Mouse (Mus musculus): Measurements from ENCODE around the gene Cpsf7. TPM values are rescaled to one million over a fixed set of nuclear protein-coding genes. Genes with fewer than 3 reads are reported as not detected.

Cpsf7 gene
- polyA plus RNA-seq, 1 experiment from 2014 or later: 55.3 TPM

- WGBS: 93% methylated on average over 6 of the region's 6 CpGs
- H3K27ac ChIP-seq (replicated peaks): no peak overlapping the region
- H3K27me3 ChIP-seq (replicated peaks; ENCODE audit: low read depth, poor library complexity, severe bottlenecking): no peaks in the 10 kb centered on the region
- H3K4me1 ChIP-seq: peaks cover 13% of the 10 kb centered on the region
- no peak overlapping the region for H3K4me3 ChIP-seq
- H3K36me3 ChIP-seq (replicated peaks): peaks cover 63% of the 10 kb centered on the region
- no peaks in the 10 kb centered on the region for H3K9me3 ChIP-seq
- DNase-seq (ENCODE audit: low spot score): no peak
These were observed 66.8 kb downstream of the Cpsf7 start for GRCm38 (mm10) chr19:10591659-10592377.

Other genes with a start within 250 kb of the Cpsf7 start
- 2.2 and 2.4 TPM in 2 replicates for gene Dagla, start 220.4 kb upstream of the Cpsf7 start, polyA plus RNA-seq (2016; fragmentation: Nextera tagmentation; extraction: Ambion mirVana)
- 0.44 and 0.64 TPM in 2 replicates for gene Syt7, start 136.2 kb upstream of the Cpsf7 start, polyA plus RNA-seq (2016; fragmentation: Nextera tagmentation; extraction: Ambion mirVana)
- gene Lrrc10b, start 67.8 kb upstream of the Cpsf7 start, polyA plus RNA-seq (2016; fragmentation: Nextera tagmentation; extraction: Ambion mirVana): 0.29 and 0.52 TPM in 2 replicates
- 0.29 and 0.39 TPM in 2 replicates for gene Ppp1r32, start 42.3 kb upstream of the Cpsf7 start, polyA plus RNA-seq (2016; fragmentation: Nextera tagmentation; extraction: Ambion mirVana)
- 62.2 and 64.0 TPM in 2 replicates for gene Sdhaf2, start 876 bp downstream of the Cpsf7 start, polyA plus RNA-seq (2016; fragmentation: Nextera tagmentation; extraction: Ambion mirVana)
- gene Tmem216, start 31.0 kb downstream of the Cpsf7 start, polyA plus RNA-seq (2016; fragmentation: Nextera tagmentation; extraction: Ambion mirVana): 62.2 and 68.6 TPM in 2 replicates
- gene Cyb561a3, start 51.9 kb downstream of the Cpsf7 start, polyA plus RNA-seq (2016; fragmentation: Nextera tagmentation; extraction: Ambion mirVana): 12.8 and 13.9 TPM in 2 replicates
- 51.1 and 52.6 TPM in 2 replicates for gene Tmem138, start 52.1 kb downstream of the Cpsf7 start, polyA plus RNA-seq (2016; fragmentation: Nextera tagmentation; extraction: Ambion mirVana)
- gene Ddb1, start 80.1 kb downstream of the Cpsf7 start, polyA plus RNA-seq (2016; fragmentation: Nextera tagmentation; extraction: Ambion mirVana): 483 and 491 TPM in 2 replicates
- 22.1 and 22.4 TPM in 2 replicates for gene Tkfc, start 80.4 kb downstream of the Cpsf7 start, polyA plus RNA-seq (2016; fragmentation: Nextera tagmentation; extraction: Ambion mirVana)
- gene Vwce, start 108.9 kb downstream of the Cpsf7 start, polyA plus RNA-seq (2016; fragmentation: Nextera tagmentation; extraction: Ambion mirVana): 1.8 and 2.0 TPM in 2 replicates
- gene Pga5, start 152.8 kb downstream of the Cpsf7 start, polyA plus RNA-seq (2016; fragmentation: Nextera tagmentation; extraction: Ambion mirVana): not detected in 2 replicates
- gene Vps37c, start 163.5 kb downstream of the Cpsf7 start, polyA plus RNA-seq (2016; fragmentation: Nextera tagmentation; extraction: Ambion mirVana): 37.6 and 40.8 TPM in 2 replicates
- 0.15 and 0.19 TPM in 2 replicates for gene Cd5, start 213.7 kb downstream of the Cpsf7 start, polyA plus RNA-seq (2016; fragmentation: Nextera tagmentation; extraction: Ambion mirVana)

Data from embryonic facial prominence, embryonic 10.5 days (tissue).